Mouse (Mus musculus) G1E (cell line): ENCODE results near the gene Urad. TPM values are rescaled to one million over a fixed set of nuclear protein-coding genes. Genes with fewer than 3 reads are reported as not detected.

Source experiments
- ATAC-seq: 2 replicates; pipeline ENCODE4 v1.8.0; 2016; ENCODE audit warnings: mild to moderate bottlenecking; ENCODE audit not compliant: insufficient number of reproducible peaks, poor library complexity, low FRiP score, severe bottlenecking; ENCODE audit errors: extremely low read depth
- DNase-seq: peaks from one replicate; pipeline ENCODE4 v3.0.0; 2012; ENCODE audit warnings: low spot score
- H3K27me3 ChIP-seq: 2 replicates; pipeline ENCODE4 v1.6.1; 2012; ENCODE audit warnings: mild to moderate bottlenecking, low read length, inconsistent platforms; ENCODE audit not compliant: insufficient read depth
- H3K36me3 ChIP-seq: replicated peaks from 2 replicates; pipeline ENCODE3; 2012; ENCODE audit warnings: mild to moderate bottlenecking, inconsistent platforms
- H3K4me1 ChIP-seq: 2 replicates; pipeline ENCODE4 v1.6.1; 2012; ENCODE audit warnings: low read depth, low read length, inconsistent platforms, mixed read lengths; ENCODE audit not compliant: insufficient read depth
- H3K4me3 ChIP-seq: 2 replicates; pipeline ENCODE4 v1.5.1; 2012; ENCODE audit warnings: low read depth, mild to moderate bottlenecking, inconsistent platforms, low read length, moderate library complexity, mixed read lengths
- H3K9me3 ChIP-seq: replicated peaks from 2 replicates; pipeline ENCODE4 v1.6.1; 2012; ENCODE audit warnings: inconsistent platforms
- CTCF ChIP-seq: IDR thresholded peaks from 2 replicates; pipeline ENCODE4 v1.5.1; 2012; ENCODE audit warnings: low read depth, low read length, inconsistent platforms, mixed read lengths
- GATA1 ChIP-seq: IDR thresholded peaks from 2 replicates; pipeline ENCODE4 v1.6.1; 2012; ENCODE audit warnings: borderline replicate concordance, low read length, inconsistent platforms, mixed read lengths
- GATA2 ChIP-seq: IDR thresholded peaks from 2 replicates; pipeline ENCODE4 v1.6.1; 2012; ENCODE audit warnings: low read depth, low read length, inconsistent platforms, borderline replicate concordance
- POLR2AphosphoS5 ChIP-seq: IDR thresholded peaks from 2 replicates; pipeline ENCODE4 v1.6.1; 2012; ENCODE audit warnings: low read depth, low read length, inconsistent platforms; ENCODE audit not compliant: insufficient replicate concordance
- TAL1 ChIP-seq: conservative IDR thresholded peaks from 2 replicates; pipeline ENCODE4 v1.6.1; 2012; ENCODE audit warnings: low read depth, low read length, inconsistent platforms, mixed read lengths
- polyA plus RNA-seq: library from polyadenylated mRNA; stranded (reverse); fragments of >175 nt; gene quantifications from 2 replicates; pipeline ENCODE4 v1.2.3, GENCODE M21; 2012
- total RNA-seq, 2 experiments: library from RNA; stranded (forward) in 1 of 2; stranded (reverse) in 1 of 2; fragments of 200-1000 nt in 1 of 2; fragments of >200 nt in 1 of 2; fragmentation: Nextera tagmentation in 1 of 2; gene quantifications; 2 replicates each; pipeline ENCODE4 v1.2.3; 2014 to 2017

Urad gene
- total and polyA plus RNA-seq, 3 experiments = not detected

GRCm38 (mm10) chr5:147302141-147302540 is 20.1 kb downstream of the Urad start:
- DNase-seq = no peak
- H3K27me3 ChIP-seq = peaks cover 75% of the 10 kb centered on the region

DNA sequence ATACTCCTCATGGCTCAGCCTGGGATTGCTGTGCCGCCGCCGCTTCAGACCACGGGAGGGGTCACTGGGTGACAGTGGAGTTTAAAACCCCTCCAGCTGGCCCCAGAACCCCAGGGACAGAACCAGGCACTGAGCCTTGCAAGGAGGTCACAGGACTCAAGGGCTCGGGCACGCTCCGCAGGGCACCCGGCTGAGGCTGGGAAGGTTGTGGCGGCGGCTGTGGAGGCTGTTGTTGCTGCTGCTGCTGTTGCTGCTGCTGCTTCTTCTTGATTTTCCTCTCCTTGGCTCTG is 20.5 kb downstream of the Urad start:
- no peak for TF ChIP-seq CTCF
- no peak for TF ChIP-seq TAL1
- TF ChIP-seq GATA2 = no peak
- TF ChIP-seq POLR2AphosphoS5 = no peak
- TF ChIP-seq GATA1 = no peak
- Histone ChIP-seq H3K4me3 (no peak overlapping the region), H3K27me3 (peaks cover 71% of the 10 kb centered on the region), H3K4me1 (no peaks in the 10 kb centered on the region), H3K36me3 (no peaks in the 10 kb centered on the region), H3K9me3 (peaks cover 8% of the 10 kb centered on the region)
- ATAC-seq (no peak), DNase-seq (no peak)

More at GRCm38 (mm10) chr5:147302141-147302540, 20.1 kb downstream of the Urad start:
- TF ChIP-seq POLR2AphosphoS5 = no peak
- TF ChIP-seq GATA2 = no peak
- no peak for TF ChIP-seq CTCF
- TF ChIP-seq TAL1 = no peak
- TF ChIP-seq GATA1 = no peak
- Histone ChIP-seq H3K4me3 (no peak overlapping the region), H3K36me3 (no peaks in the 10 kb centered on the region), H3K9me3 (peaks cover 11% of the 10 kb centered on the region), H3K4me1 (no peaks in the 10 kb centered on the region)
- ATAC-seq = no peak

- Histone ChIP-seq H3K27me3 (peaks cover 66% of the 10 kb centered on the region), H3K36me3 (no peaks in the 10 kb centered on the region), H3K4me3 (no peak overlapping the region), H3K9me3 (peaks cover 2% of the 10 kb centered on the region), H3K4me1 (no peaks in the 10 kb centered on the region)
- no peak for TF ChIP-seq GATA1
- no peak for TF ChIP-seq TAL1
- TF ChIP-seq GATA2 = no peak
- TF ChIP-seq POLR2AphosphoS5 = no peak
- no peak for TF ChIP-seq CTCF
- DNase-seq (no peak), ATAC-seq (no peak)
Measured at GRCm38 (mm10) chr5:147300917-147301780, 21.1 kb downstream of the Urad start.

- ATAC-seq (no peak), DNase-seq (no peak)
- no peak for TF ChIP-seq GATA2
- no peak for TF ChIP-seq TAL1
- no peak for TF ChIP-seq POLR2AphosphoS5
- TF ChIP-seq GATA1 = no peak
- no peak for TF ChIP-seq CTCF
Measured at GRCm38 (mm10) chr5:147300001-147300363, 22.3 kb downstream of the Urad start.

GRCm38 (mm10) chr5:147299255-147300000 is 22.8 kb downstream of the Urad start:
- Histone ChIP-seq H3K27me3 (peaks cover 53% of the 10 kb centered on the region), H3K36me3 (no peaks in the 10 kb centered on the region), H3K4me1 (no peaks in the 10 kb centered on the region), H3K4me3 (no peak overlapping the region), H3K9me3 (no peaks in the 10 kb centered on the region)
- DNase-seq (no peak), ATAC-seq (no peak)
- no peak for TF ChIP-seq CTCF
- no peak for TF ChIP-seq TAL1
- no peak for TF ChIP-seq GATA1
- TF ChIP-seq POLR2AphosphoS5 = no peak
- no peak for TF ChIP-seq GATA2

More at GRCm38 (mm10) chr5:147300001-147300363, 22.3 kb downstream of the Urad start:
- Histone ChIP-seq H3K4me1 (no peaks in the 10 kb centered on the region), H3K9me3 (no peaks in the 10 kb centered on the region), H3K27me3 (peaks cover 59% of the 10 kb centered on the region), H3K4me3 (no peak overlapping the region), H3K36me3 (no peaks in the 10 kb centered on the region)

GRCm38 (mm10) chr5:147297249-147297648 is 25.0 kb downstream of the Urad start:
- ATAC-seq = no peak
- no peaks in the 10 kb centered on the region; the same call in 1 of the 2 replicates for H3K4me1 ChIP-seq
- peaks cover 42% of the 10 kb centered on the region for H3K27me3 ChIP-seq
- DNase-seq = no peak
- no peak overlapping the region for H3K4me3 ChIP-seq
- no peak for TF ChIP-seq TAL1
- no peak for TF ChIP-seq POLR2AphosphoS5
- TF ChIP-seq GATA2 = no peak
- TF ChIP-seq CTCF = no peak
- TF ChIP-seq GATA1 = no peak
- no peaks in the 10 kb centered on the region for H3K9me3 ChIP-seq
- no peaks in the 10 kb centered on the region for H3K36me3 ChIP-seq
